Mouse (Mus musculus) liver, adult 2 months (tissue): ENCODE data around the gene Hcar2. TPM values are rescaled to one million over a fixed set of nuclear protein-coding genes. Genes with fewer than 3 reads are reported as not detected.

Source experiments
- DNase-seq: peaks from one replicate; pipeline ENCODE4 v3.0.0-alpha.2; 2011; ENCODE audit warnings: low read depth, low spot score; ENCODE audit errors: extremely low read depth
- H3K27ac ChIP-seq: fragments of 200-500 bp; replicated peaks from 2 replicates; pipeline ENCODE4 v1.5.1; 2012; ENCODE audit warnings: low read depth, mild to moderate bottlenecking, control low read depth, inconsistent platforms, low read length; ENCODE audit not compliant: insufficient read depth
- H3K27me3 ChIP-seq: fragments of 200-500 bp; 2 replicates; pipeline ENCODE4 v1.6.1; 2012; ENCODE audit warnings: mild to moderate bottlenecking, moderate library complexity, low read length, inconsistent platforms; ENCODE audit not compliant: control insufficient read depth, insufficient read depth
- H3K36me3 ChIP-seq: fragments of 200-500 bp; 2 replicates; pipeline ENCODE4 v1.6.1; 2012; ENCODE audit warnings: low read length, inconsistent platforms; ENCODE audit not compliant: control insufficient read depth, insufficient read depth
- H3K4me1 ChIP-seq: fragments of 200-500 bp; 2 replicates; pipeline ENCODE4 v1.6.1; 2011; ENCODE audit warnings: low read length; ENCODE audit not compliant: control insufficient read depth, insufficient read depth
- H3K4me3 ChIP-seq: fragments of 200-500 bp; 2 replicates; pipeline ENCODE4 v1.5.1; 2011; ENCODE audit warnings: low read depth, mild to moderate bottlenecking, control low read depth, low read length, moderate library complexity; ENCODE audit not compliant: insufficient read depth
- H3K79me2 ChIP-seq: fragments of 200-500 bp; 2 replicates; pipeline ENCODE4 v1.6.1; 2012; ENCODE audit warnings: inconsistent platforms, mild to moderate bottlenecking, low read length, moderate library complexity; ENCODE audit not compliant: control insufficient read depth, insufficient read depth
- H3K9ac ChIP-seq: fragments of 200-500 bp; 2 replicates; pipeline ENCODE4 v1.6.1; 2012; ENCODE audit warnings: low read depth, mild to moderate bottlenecking, control low read depth, inconsistent platforms, low read length
- CTCF ChIP-seq: fragments of 200-500 bp; IDR thresholded peaks from 2 replicates; pipeline ENCODE4 v1.5.1; 2011; ENCODE audit warnings: low read depth, low read length, control low read depth
- POLR2A ChIP-seq: fragments of 200-500 bp; IDR thresholded peaks from 2 replicates; pipeline ENCODE4 v1.6.1; 2011; ENCODE audit warnings: low read length, control low read depth; ENCODE audit not compliant: insufficient read depth; ENCODE audit errors: extremely low read depth
- WGBS: fragments of 180-500 bp; shearing (Covaris S2); methylation state at CpG from one replicate; pipeline ENCODE4 v1.1.7; 2018; 5-methylcytosine and 5-hydroxymethylcytosine counted together
- polyA plus RNA-seq: library from polyadenylated mRNA; depleted of rRNA; stranded (reverse); fragments of >200 nt; gene quantifications from 2 replicates; pipeline ENCODE4 v1.2.3, GENCODE M21; 2012; rRNA removed
- total RNA-seq: library from RNA; depleted of rRNA; stranded (reverse); fragments of >200 nt; gene quantifications from 2 replicates; pipeline ENCODE4 v1.2.3, GENCODE M21; 2014; rRNA removed

The Hcar2 gene
- total and polyA plus RNA-seq, 2 experiments = 0.18 to 0.32 TPM

DNA sequence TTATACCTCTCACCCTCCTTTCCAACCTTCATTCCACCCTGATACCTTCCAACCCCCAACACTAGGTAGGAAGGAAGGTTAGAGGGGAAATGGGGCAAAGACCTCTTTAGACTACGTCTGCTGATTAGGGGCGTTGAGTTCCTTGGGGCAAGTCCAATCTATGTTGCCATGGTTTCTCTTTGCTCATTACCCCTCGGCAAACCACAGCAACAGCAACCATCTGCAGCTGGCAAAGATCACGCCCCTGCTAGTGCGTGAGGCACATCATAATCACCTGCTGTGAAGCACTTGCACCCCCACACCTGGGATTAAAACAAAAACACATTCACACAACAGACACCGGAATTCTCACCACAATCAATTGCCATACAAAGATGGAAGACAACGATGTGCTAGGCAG, 42.6 kb downstream of the Hcar2 start:
- Histone ChIP-seq H3K79me2 (no peaks in the 10 kb centered on the region), H3K27me3 (no peaks in the 10 kb centered on the region), H3K36me3 (no peaks in the 10 kb centered on the region), H3K4me1 (no peaks in the 10 kb centered on the region), H3K9ac (no peak overlapping the region), H3K4me3 (no peak overlapping the region), H3K27ac (no peak overlapping the region)
- DNase-seq = no peak
- 87% methylated on average over 7 of the region's 7 CpGs for WGBS
- TF ChIP-seq POLR2A (no peak), CTCF (no peak)

GRCm38 (mm10) chr5:123821264-123821571, 44.1 kb downstream of the Hcar2 start:
- no peak for DNase-seq
- Histone ChIP-seq H3K4me3 (no peak overlapping the region), H3K27ac (no peak overlapping the region), H3K4me1 (no peaks in the 10 kb centered on the region), H3K27me3 (no peaks in the 10 kb centered on the region), H3K36me3 (no peaks in the 10 kb centered on the region), H3K79me2 (no peaks in the 10 kb centered on the region), H3K9ac (no peak overlapping the region)
- TF ChIP-seq CTCF (no peak), POLR2A (no peak)
- 93% methylated on average over 3 of the region's 3 CpGs for WGBS

GRCm38 (mm10) chr5:123820501-123821263, 44.6 kb downstream of the Hcar2 start:
- H3K36me3 ChIP-seq = no peaks in the 10 kb centered on the region

DNA sequence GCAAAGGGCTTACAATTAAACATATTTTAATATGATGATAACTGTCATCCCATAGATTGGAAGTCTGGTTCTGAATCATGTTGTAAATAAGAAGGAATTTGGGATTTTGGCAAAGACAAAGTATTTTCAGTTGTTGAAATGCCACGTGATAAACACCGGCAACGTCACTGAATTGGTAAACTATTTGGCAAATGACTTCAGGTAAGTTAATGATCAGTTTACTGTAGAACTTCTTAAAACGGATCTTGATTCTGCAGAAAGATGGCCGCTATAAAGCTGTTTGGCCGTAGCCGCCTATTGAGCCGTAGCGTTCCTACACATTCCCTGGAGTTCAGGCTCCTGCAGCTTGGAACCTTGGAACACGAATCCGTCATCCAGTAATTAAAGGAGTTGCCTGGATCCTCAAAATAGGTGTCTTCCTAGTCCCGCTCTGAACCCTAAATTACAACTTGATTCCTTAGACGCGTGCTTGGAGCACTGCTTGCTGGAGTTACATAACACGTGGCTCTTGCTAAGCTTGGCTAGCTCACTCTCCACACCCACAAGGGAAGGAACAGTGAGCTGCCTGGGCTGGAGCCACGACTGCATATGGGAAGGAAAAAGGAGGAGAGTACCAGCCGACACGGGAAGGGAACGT, 46.2 kb downstream of the Hcar2 start:
- DNase-seq = no peak
- Histone ChIP-seq H3K4me1 (no peaks in the 10 kb centered on the region), H3K79me2 (no peaks in the 10 kb centered on the region), H3K36me3 (no peaks in the 10 kb centered on the region), H3K27ac (no peak overlapping the region), H3K4me3 (no peak overlapping the region), H3K9ac (no peak overlapping the region), H3K27me3 (no peaks in the 10 kb centered on the region)
- 94% methylated on average over 19 of the region's 19 CpGs for WGBS
- no peak for TF ChIP-seq CTCF
- TF ChIP-seq POLR2A = no peak

More at GRCm38 (mm10) chr5:123820501-123821263, 44.6 kb downstream of the Hcar2 start:
- Histone ChIP-seq H3K4me1 (no peaks in the 10 kb centered on the region), H3K9ac (no peak overlapping the region), H3K4me3 (no peak overlapping the region), H3K79me2 (no peaks in the 10 kb centered on the region), H3K27me3 (no peaks in the 10 kb centered on the region), H3K27ac (no peak overlapping the region)
- 88% methylated on average over 9 of the region's 9 CpGs for WGBS
- DNase-seq = peak; percentile 27
- no peak for TF ChIP-seq POLR2A
- peak; percentile 59 for TF ChIP-seq CTCF

DNA sequence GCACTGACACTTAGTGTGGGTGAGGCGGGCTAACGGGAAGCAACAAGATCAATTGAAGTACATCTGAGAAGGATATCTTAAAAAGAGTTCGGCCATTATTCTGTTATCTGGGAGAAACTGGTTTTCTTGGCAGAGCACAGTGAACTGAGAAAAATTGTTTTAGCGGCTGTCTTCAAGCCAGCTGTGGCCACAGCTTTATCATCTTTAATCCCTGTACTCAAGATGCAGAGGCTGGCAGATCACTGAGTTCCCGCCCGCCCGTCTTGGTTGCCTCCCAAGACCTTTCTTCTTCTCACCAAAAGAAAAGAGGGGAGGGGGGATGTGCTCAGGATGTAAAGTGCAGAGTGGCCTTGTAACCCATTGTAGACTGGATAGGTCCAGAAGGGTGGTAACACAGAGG, 48.4 kb downstream of the Hcar2 start:
- Histone ChIP-seq H3K27ac (no peak overlapping the region), H3K27me3 (no peaks in the 10 kb centered on the region), H3K9ac (no peak overlapping the region), H3K4me1 (no peaks in the 10 kb centered on the region), H3K4me3 (no peak overlapping the region), H3K36me3 (no peaks in the 10 kb centered on the region), H3K79me2 (no peaks in the 10 kb centered on the region)
- TF ChIP-seq CTCF = no peak
- DNase-seq = no peak
- 94% methylated on average over 7 of the region's 7 CpGs for WGBS

Other genes with a start within 250 kb of the Hcar2 start
- 18.5 and 25.2 TPM in 2 replicates for gene Clip1, start 180.9 kb downstream of the Hcar2 start, total RNA-seq
- 10.9 and 11.8 TPM in 2 replicates for gene Clip1, start 180.9 kb downstream of the Hcar2 start, polyA plus RNA-seq
- 9.0 and 12.1 TPM in 2 replicates for gene Zcchc8, start 144.4 kb downstream of the Hcar2 start, total RNA-seq
- 9.6 and 12.7 TPM in 2 replicates for gene Zcchc8, start 144.4 kb downstream of the Hcar2 start, polyA plus RNA-seq
- 29.1 and 44.2 TPM in 2 replicates for gene Rsrc2, start 116.1 kb downstream of the Hcar2 start, total RNA-seq
- 3.7 and 7.0 TPM in 2 replicates for gene Rsrc2, start 116.1 kb downstream of the Hcar2 start, polyA plus RNA-seq
- 0.37 and 0.94 TPM in 2 replicates for gene Kntc1, start 115.8 kb downstream of the Hcar2 start, total RNA-seq
- 0.04 and 0.26 TPM in 2 replicates for gene Kntc1, start 115.8 kb downstream of the Hcar2 start, polyA plus RNA-seq
- under 0.01 and 0.09 TPM in 2 replicates for gene Hcar1, start 14.5 kb upstream of the Hcar2 start, total RNA-seq
- 0.04 TPM in 1 of 2 replicates, not detected in the other for gene Hcar1, start 14.5 kb upstream of the Hcar2 start, polyA plus RNA-seq
- gene Denr, start 41.7 kb upstream of the Hcar2 start, total RNA-seq = 12.5 and 15.5 TPM in 2 replicates
- gene Denr, start 41.7 kb upstream of the Hcar2 start, polyA plus RNA-seq = 27.5 and 37.9 TPM in 2 replicates
- 1.2 TPM in 1 of 2 replicates, not detected in the other for gene Gm43518, start 61.9 kb upstream of the Hcar2 start, total RNA-seq
- gene Gm43518, start 61.9 kb upstream of the Hcar2 start, polyA plus RNA-seq = 0.31 TPM in 1 of 2 replicates, not detected in the other
- gene Ccdc62, start 65.2 kb upstream of the Hcar2 start, total RNA-seq = 2.1 and 2.2 TPM in 2 replicates
- gene Ccdc62, start 65.2 kb upstream of the Hcar2 start, polyA plus RNA-seq = 1.8 and 3.2 TPM in 2 replicates
- 9.1 and 9.7 TPM in 2 replicates for gene Hip1r, start 108.1 kb upstream of the Hcar2 start, total RNA-seq
- gene Hip1r, start 108.1 kb upstream of the Hcar2 start, polyA plus RNA-seq = 9.2 and 11.5 TPM in 2 replicates
- 4.4 and 6.2 TPM in 2 replicates for gene Vps37b, start 166.8 kb upstream of the Hcar2 start, total RNA-seq
- gene Vps37b, start 166.8 kb upstream of the Hcar2 start, polyA plus RNA-seq = 27.3 and 31.4 TPM in 2 replicates
- gene Abcb9, start 230.3 kb upstream of the Hcar2 start, total RNA-seq = 0.74 and 0.87 TPM in 2 replicates
- 2.4 and 2.5 TPM in 2 replicates for gene Abcb9, start 230.3 kb upstream of the Hcar2 start, polyA plus RNA-seq
- 38.5 and 46.6 TPM in 2 replicates for gene Ogfod2, start 246.8 kb upstream of the Hcar2 start, total RNA-seq
- gene Ogfod2, start 246.8 kb upstream of the Hcar2 start, polyA plus RNA-seq = 65.3 and 74.6 TPM in 2 replicates